Mouse (Mus musculus): ENCODE results near the gene Bbs1. TPM values are rescaled to one million over a fixed set of nuclear protein-coding genes. Genes with fewer than 3 reads are reported as not detected.
A peak's percentile ranks its signal among the peaks of the same experiment; 100 is the strongest.

Bbs1 gene
- total and polyA plus RNA-seq, 3 experiments: 1.2 to 1.9 TPM; not detected in 1

DNA sequence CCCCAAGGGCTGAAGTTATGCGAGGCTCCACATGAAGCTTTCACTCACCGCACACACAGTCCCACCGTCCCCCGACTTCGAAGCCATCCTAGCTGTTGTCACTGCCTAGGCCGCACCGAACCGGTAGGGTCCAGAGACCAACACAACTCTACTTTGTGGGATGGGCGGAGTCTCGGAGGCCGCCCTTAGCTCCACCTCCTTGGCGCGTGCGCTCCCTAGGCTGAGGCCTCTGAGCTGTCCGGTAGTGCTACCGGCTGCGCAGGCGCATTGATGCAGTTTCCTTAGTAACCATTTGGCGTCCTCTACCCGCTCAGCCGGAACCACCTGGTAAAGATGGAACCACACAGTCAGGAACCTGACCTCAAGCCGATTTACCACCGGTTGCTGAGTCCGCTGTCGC lies 67.3 kb downstream of the Bbs1 start, which contains the start of the genes Ccs and Ccdc87:
Gene Ccs, minus strand, starts transcription at position 184 of the 400 bp plus-strand sequence.
Gene Ccdc87, plus strand, starts transcription at position 218 of the 400 bp plus-strand sequence.
- peak within 1 kb of the TSS; percentile 74 for H3K9ac ChIP-seq (ENCODE audit: control insufficient read depth, low read depth, low read length, poor library complexity, severe bottlenecking)
- peaks cover 17 to 19% of the 10 kb centered on the region in 2 experiments for H3K4me1 ChIP-seq (ENCODE audit: control insufficient read depth in 1 of 2, insufficient read depth in 2 of 2, low read length in 2 of 2)
- no peak within 1 kb of the TSS for H3K27ac ChIP-seq (ENCODE audit: control insufficient read depth, low read depth, low read length)
- H3K9me3 ChIP-seq (replicated peaks; ENCODE audit: insufficient read depth, low read length): no peaks in the 10 kb centered on the region
- DNase-seq (ENCODE audit: low read depth, low spot score): peak; percentile 98
- H3K79me2 ChIP-seq (ENCODE audit: control insufficient read depth, insufficient read depth, low read length, poor library complexity): peaks cover 8% of the 10 kb centered on the region
- peak within 1 kb of the TSS; percentile 77 to 91 for H3K4me3 ChIP-seq (ENCODE audit: control insufficient read depth in 1 of 2, insufficient read depth in 1 of 2, low read depth in 2 of 2, low read length in 2 of 2)
- H3K36me3 ChIP-seq (ENCODE audit: control insufficient read depth in 1 of 2, insufficient read depth in 2 of 2, low read length in 2 of 2): peaks cover 0 to 6% of the 10 kb centered on the region in 2 experiments; a peak in 2 of 4 replicates
- H3K27me3 ChIP-seq (ENCODE audit: control insufficient read depth in 1 of 2, insufficient read depth in 2 of 2, low read length in 2 of 2): no peaks in the 10 kb centered on the region
- peak; percentile 97 for TF ChIP-seq NRF1 (IDR thresholded peaks at IDR 0.05; ENCODE audit: insufficient read depth, low read depth, low read length, poor library complexity, severe bottlenecking)
- no peak for TF ChIP-seq GATA1 (IDR thresholded peaks at IDR 0.05; ENCODE audit: low read depth, low read length)
- TF ChIP-seq RAD21 (IDR thresholded peaks at IDR 0.05; ENCODE audit: low read depth, low read length): no peak
- TF ChIP-seq TCF12 (IDR thresholded peaks at IDR 0.05; ENCODE audit: low read depth, low read length): no peak
- TF ChIP-seq USF2 (IDR thresholded peaks at IDR 0.05; ENCODE audit: borderline replicate concordance in 1 of 2, insufficient read depth in 1 of 2, low read depth in 1 of 2, low read length in 2 of 2): no peak
- peak; percentile 100 for TF ChIP-seq SIN3A (IDR thresholded peaks at IDR 0.05; ENCODE audit: low read length)
- TF ChIP-seq JUND (IDR thresholded peaks at IDR 0.05; ENCODE audit: low read depth, low read length): no peak
- no peak for TF ChIP-seq ZC3H11A (IDR thresholded peaks at IDR 0.05; ENCODE audit: low read depth, low read length)
- TF ChIP-seq GABPA (IDR thresholded peaks at IDR 0.05; ENCODE audit: low read depth, low read length): no peak
- peak; percentile 81 for TF ChIP-seq HCFC1 (IDR thresholded peaks at IDR 0.05; ENCODE audit: low read depth, low read length)
- no peak for TF ChIP-seq EP300 (IDR thresholded peaks at IDR 0.05; ENCODE audit: low read depth in 1 of 2, low read length in 2 of 2)
- TF ChIP-seq MEF2A (IDR thresholded peaks at IDR 0.05; ENCODE audit: extremely low read depth, insufficient replicate concordance, low read depth, low read length, poor library complexity, severe bottlenecking): no peak
- no peak for TF ChIP-seq ZKSCAN1 (IDR thresholded peaks at IDR 0.05; ENCODE audit: low read depth, low read length)
- TF ChIP-seq USF1 (IDR thresholded peaks at IDR 0.05; ENCODE audit: low read depth, low read length): 0 out of 2 replicates have a peak, but pooled peaks have one; percentile 33
- TF ChIP-seq ZNF384 (IDR thresholded peaks at IDR 0.05; ENCODE audit: low read depth, low read length): no peak
- TF ChIP-seq ELF1 (IDR thresholded peaks at IDR 0.05; ENCODE audit: low read depth, low read length): peak; percentile 86
- peak; percentile 60 to 73 for TF ChIP-seq POLR2A (IDR thresholded peaks at IDR 0.05; ENCODE audit: control insufficient read depth in 1 of 2, insufficient read depth in 1 of 2, low read depth in 1 of 2, low read length in 2 of 2, poor library complexity in 1 of 2)
- no peak for TF ChIP-seq UBTF (IDR thresholded peaks at IDR 0.05; ENCODE audit: borderline replicate concordance, insufficient read depth, low read depth, low read length)
- TF ChIP-seq BHLHE40 (IDR thresholded peaks at IDR 0.05; ENCODE audit: borderline replicate concordance, low read depth, low read length): no peak
- TF ChIP-seq TBP (IDR thresholded peaks at IDR 0.05; ENCODE audit: low read depth, low read length): peak; percentile 34
- TF ChIP-seq MAZ (IDR thresholded peaks at IDR 0.05; ENCODE audit: low read depth, low read length): no peak
- no peak for TF ChIP-seq CHD1 (IDR thresholded peaks at IDR 0.05; ENCODE audit: low read depth, low read length)
- no peak for TF ChIP-seq MYB (IDR thresholded peaks at IDR 0.05; ENCODE audit: low read depth, low read length)
- TF ChIP-seq E2F4 (IDR thresholded peaks at IDR 0.05; ENCODE audit: borderline replicate concordance, low read depth, low read length): peak; percentile 23; the same call in 1 of the 2 replicates
- peak; percentile 72 for TF ChIP-seq MAX (IDR thresholded peaks at IDR 0.05; ENCODE audit: low read length)
- TF ChIP-seq RCOR1 (IDR thresholded peaks at IDR 0.05; ENCODE audit: low read depth, low read length): no peak
- TF ChIP-seq POLR2AphosphoS5 (IDR thresholded peaks at IDR 0.05; ENCODE audit: borderline replicate concordance, low read depth, low read length): no peak
- peak; percentile 74 for TF ChIP-seq NELFE (IDR thresholded peaks at IDR 0.05; ENCODE audit: low read depth, low read length)
- TF ChIP-seq SMC3 (IDR thresholded peaks at IDR 0.05; ENCODE audit: low read depth, low read length): no peak
- no peak for TF ChIP-seq ZMIZ1 (IDR thresholded peaks at IDR 0.05; ENCODE audit: low read depth, low read length)
- TF ChIP-seq CTCF (IDR thresholded peaks at IDR 0.05 in 2 of 3, conservative IDR thresholded peaks at IDR 0.05 in 1 of 3; ENCODE audit: control insufficient read depth in 1 of 3, insufficient read depth in 1 of 3, low read depth in 2 of 3, low read length in 3 of 3, poor library complexity in 1 of 3, severe bottlenecking in 1 of 3): no peak
- TF ChIP-seq CHD2 (IDR thresholded peaks at IDR 0.05; ENCODE audit: low read length): no peak
- TF ChIP-seq ETS1 (IDR thresholded peaks at IDR 0.05; ENCODE audit: low read depth, low read length): peak; percentile 54; the same call in 1 of the 2 replicates
- no peak for TF ChIP-seq TAL1 (IDR thresholded peaks at IDR 0.05; ENCODE audit: low read length)
- TF ChIP-seq POLR2AphosphoS2 (IDR thresholded peaks at IDR 0.05; ENCODE audit: low read length): peak; percentile 41; the same call in 1 of the 2 replicates
- TF ChIP-seq MAFK (IDR thresholded peaks at IDR 0.05; ENCODE audit: borderline replicate concordance, low read depth, low read length): no peak
- no peak; the same call in 1 of the 2 replicates for TF ChIP-seq KAT2A (conservative IDR thresholded peaks at IDR 0.05; ENCODE audit: low read depth, low read length)
- 0 out of 2 replicates have a peak, but pooled peaks have one; percentile 29 for TF ChIP-seq MYC (IDR thresholded peaks at IDR 0.05; ENCODE audit: low read depth, low read length)
